Mouse (Mus musculus) stomach, postnatal 0 days (tissue): Measurements from ENCODE around the gene Sfxn4. TPM values are rescaled to one million over a fixed set of nuclear protein-coding genes. Genes with fewer than 3 reads are reported as not detected.
A peak's percentile ranks its signal among the peaks of the same experiment; 100 is the strongest.

ENCODE experiments used
- ATAC-seq: fragments of 200-750 bp; cut with Nextera tagmentation; 2 replicates; pipeline ENCODE4 v1.8.0; 2017; ENCODE audit not compliant: low FRiP score, low TSS enrichment
- DNase-seq: peaks from one replicate; pipeline ENCODE4 v3.0.0-alpha.2; 2016; ENCODE audit warnings: low spot score
- H3K27ac ChIP-seq: fragments of 300-500 bp; sonication (generic); replicated peaks from 2 replicates; pipeline ENCODE4 v1.5.1; 2014; ENCODE audit warnings: mild to moderate bottlenecking, control low read depth
- H3K27me3 ChIP-seq: fragments of 300-500 bp; sonication (generic); 2 replicates; pipeline ENCODE4 v1.6.1; 2014; ENCODE audit warnings: low read length; ENCODE audit not compliant: control insufficient read depth, insufficient read depth
- H3K36me3 ChIP-seq: fragments of 300-500 bp; sonication (generic); 2 replicates; pipeline ENCODE4 v1.6.1; 2014; ENCODE audit warnings: low read length, mixed read lengths; ENCODE audit not compliant: control insufficient read depth, insufficient read depth
- H3K4me1 ChIP-seq: fragments of 300-500 bp; sonication (generic); replicated peaks from 2 replicates; pipeline ENCODE4 v1.6.1; 2014; ENCODE audit warnings: antibody characterized with exemption; ENCODE audit not compliant: control insufficient read depth, insufficient read depth
- H3K4me2 ChIP-seq: fragments of 300-500 bp; sonication (generic); replicated peaks from 2 replicates; pipeline ENCODE4 v1.6.1; 2014; ENCODE audit warnings: low read depth, mild to moderate bottlenecking, control low read depth, moderate library complexity
- H3K4me3 ChIP-seq: fragments of 300-500 bp; sonication (generic); 2 replicates; pipeline ENCODE4 v1.5.1; 2014; ENCODE audit warnings: low read depth, low read length, control low read depth
- H3K9ac ChIP-seq: fragments of 300-500 bp; sonication (generic); 2 replicates; pipeline ENCODE4 v1.6.1; 2014; ENCODE audit warnings: mild to moderate bottlenecking, low read length, control low read depth, mixed read lengths
- H3K9me3 ChIP-seq: fragments of 300-500 bp; sonication (generic); 2 replicates; pipeline ENCODE4 v1.6.1; 2016; ENCODE audit warnings: low read length; ENCODE audit not compliant: control insufficient read depth
- CTCF ChIP-seq: IDR thresholded peaks from 2 replicates; pipeline ENCODE4 v1.5.1; 2016; ENCODE audit warnings: antibody characterized with exemption, low read depth, mild to moderate bottlenecking, moderate library complexity
- EP300 ChIP-seq: optimal IDR thresholded peaks from 2 replicates; pipeline ENCODE3; 2016; ENCODE audit warnings: antibody characterized with exemption
- WGBS: fragments of 180-500 bp; shearing (Covaris S2); extraction: QIAGEN DNeasy Blood & Tissue Kit; methylation state at CpG from one replicate; pipeline ENCODE4 v1.1.7; 2014; 5-methylcytosine and 5-hydroxymethylcytosine counted together
- polyA plus RNA-seq: library from polyadenylated mRNA; unstranded; fragments of >200 nt; fragmentation: Nextera tagmentation; extraction: Ambion mirVana; gene quantifications from 2 replicates; pipeline ENCODE4 v1.2.1, GENCODE M21; 2015

The Sfxn4 gene
- polyA plus RNA-seq, 1 experiment from 2014 or later = 2.2 TPM

GRCm38 (mm10) chr19:60891934-60892547, 30.8 kb upstream of the Sfxn4 start:
- WGBS = 34% methylated on average over 1 of the region's 1 CpGs
- no peak overlapping the region for H3K27ac ChIP-seq
- H3K9ac ChIP-seq = no peak overlapping the region
- no peaks in the 10 kb centered on the region for H3K36me3 ChIP-seq
- DNase-seq = peak; percentile 68
- H3K9me3 ChIP-seq = no peaks in the 10 kb centered on the region
- H3K4me2 ChIP-seq = peak overlapping the region; percentile 86; the same call in 1 of the 2 replicates
- H3K4me1 ChIP-seq = no peaks in the 10 kb centered on the region
- no peaks in the 10 kb centered on the region for H3K27me3 ChIP-seq
- no peak for ATAC-seq
- no peak overlapping the region for H3K4me3 ChIP-seq
- TF ChIP-seq CTCF = peak; percentile 85
- no peak for TF ChIP-seq EP300

- peak overlapping the region; percentile 90; the same call in 1 of the 2 replicates for H3K4me3 ChIP-seq
- H3K9ac ChIP-seq = no peak overlapping the region
- H3K27ac ChIP-seq = no peak overlapping the region
- no peak for ATAC-seq
- peak overlapping the region; percentile 86 for H3K4me2 ChIP-seq
- TF ChIP-seq EP300 (no peak), CTCF (no peak)
- H3K9me3 ChIP-seq = no peaks in the 10 kb centered on the region
- no peak for DNase-seq
- no peaks in the 10 kb centered on the region for H3K4me1 ChIP-seq
- 5% methylated on average over 4 of the region's 5 CpGs for WGBS
- no peaks in the 10 kb centered on the region for H3K27me3 ChIP-seq
- no peaks in the 10 kb centered on the region for H3K36me3 ChIP-seq
These were observed 29.8 kb upstream of the Sfxn4 start for GRCm38 (mm10) chr19:60891123-60891470.

- peak overlapping the region; percentile 86 for H3K4me2 ChIP-seq
- H3K27ac ChIP-seq = peak overlapping the region; percentile 78
- peak; percentile 5; the same call in 1 of the 2 replicates for ATAC-seq
- H3K4me1 ChIP-seq = no peaks in the 10 kb centered on the region
- no peaks in the 10 kb centered on the region for H3K27me3 ChIP-seq
- H3K9ac ChIP-seq = peak overlapping the region; percentile 79
- DNase-seq = peak; percentile 45
- under 1% methylated on average over 40 of the region's 41 CpGs for WGBS
- peak overlapping the region; percentile 90 for H3K4me3 ChIP-seq
- no peaks in the 10 kb centered on the region for H3K9me3 ChIP-seq
- H3K36me3 ChIP-seq = no peaks in the 10 kb centered on the region
- no peak for TF ChIP-seq CTCF
- no peak for TF ChIP-seq EP300
These were observed 29.3 kb upstream of the Sfxn4 start for GRCm38 (mm10) chr19:60890391-60891122.

- Histone ChIP-seq H3K4me1 (no peaks in the 10 kb centered on the region), H3K9me3 (no peaks in the 10 kb centered on the region), H3K9ac (peak within 1 kb of the TSS; percentile 79), H3K27ac (peak within 1 kb of the TSS; percentile 98), H3K4me3 (peak within 1 kb of the TSS; percentile 90), H3K36me3 (no peaks in the 10 kb centered on the region), H3K27me3 (no peaks in the 10 kb centered on the region), H3K4me2 (peak within 1 kb of the TSS; percentile 86)
- TF ChIP-seq EP300 (no peak), CTCF (peak; percentile 90)
- peak; percentile 94 for DNase-seq
- peak; percentile 97 for ATAC-seq
- WGBS = under 1% methylated on average over 55 of the region's 55 CpGs
These were observed 28.5 kb upstream of the Sfxn4 start, which contains the start of gene Grk5 for GRCm38 (mm10) chr19:60889714-60890315. Gene Grk5, plus strand, starts transcription at chr19:60889749.

GRCm38 (mm10) chr19:60889101-60889713, 27.9 kb upstream of the Sfxn4 start:
- peak overlapping the region; percentile 98 for H3K27ac ChIP-seq
- no peaks in the 10 kb centered on the region for H3K36me3 ChIP-seq

More at GRCm38 (mm10) chr19:60889101-60889713, 27.9 kb upstream of the Sfxn4 start:
- Histone ChIP-seq H3K4me2 (peak overlapping the region; percentile 86), H3K27me3 (no peaks in the 10 kb centered on the region), H3K4me3 (peak overlapping the region; percentile 90), H3K9me3 (no peaks in the 10 kb centered on the region), H3K9ac (peak overlapping the region; percentile 79; the same call in 1 of the 2 replicates), H3K4me1 (no peaks in the 10 kb centered on the region)
- WGBS = 8% methylated on average over 17 of the region's 17 CpGs
- DNase-seq (peak; percentile 73), ATAC-seq (peak; percentile 79)
- no peak for TF ChIP-seq CTCF
- TF ChIP-seq EP300 = no peak
